Mouse (Mus musculus): ENCODE results near the gene Pard6a. TPM values are rescaled to one million over a fixed set of nuclear protein-coding genes. Genes with fewer than 3 reads are reported as not detected.

The Pard6a gene
- polyA plus RNA-seq (2021; fragmentation: Nextera tagmentation): 67.5 and 73.3 TPM in 2 replicates
- long read RNA-seq, experiment 1, transcript Pard6a-201 (3 exons, 1,265 nt): minor isoform, 19 of 99 reads
- long read RNA-seq, experiment 1, transcript Pard6a-206 (3 exons, 678 nt): minor isoform, 10 of 99 reads
- long read RNA-seq, experiment 1, transcript Pard6a-205 (3 exons, 1,261 nt): major isoform, 22 of 99 reads
- long read RNA-seq, experiment 1, transcript Pard6a-202 (3 exons, 1,273 nt): minor isoform, 5 of 99 reads
- long read RNA-seq, experiment 1, partial matches to known transcripts: 14 of 99 reads
- long read RNA-seq, experiment 1, other reads (novel, unspliced or antisense): 25 of 99 reads
- long read RNA-seq, experiment 2, transcript Pard6a-201 (3 exons, 1,265 nt): minor isoform, 36 of 151 reads
- long read RNA-seq, experiment 2, transcript Pard6a-204 (3 exons, 1,234 nt): minor isoform, 8 of 151 reads
- long read RNA-seq, experiment 2, transcript Pard6a-206 (3 exons, 678 nt): minor isoform, 8 of 151 reads
- long read RNA-seq, experiment 2, transcript Pard6a-205 (3 exons, 1,261 nt): major isoform, 41 of 151 reads
- long read RNA-seq, experiment 2, partial matches to known transcripts: 24 of 151 reads
- long read RNA-seq, experiment 2, other reads (novel, unspliced or antisense): 27 of 151 reads

GRCm38 (mm10) chr8:105700966-105701824 lies at the start of gene Pard6a, which contains the start of gene Acd:
Gene Pard6a, plus strand, starts transcription at chr8:105701148.
Gene Acd, minus strand, starts transcription at chr8:105701102.

GRCm38 (mm10) chr8:105685796-105686308 lies 15.1 kb upstream of the Pard6a start, which contains the start of gene Carmil2:
Gene Carmil2, plus strand, starts transcription at chr8:105686274.

GRCm38 (mm10) chr8:105707498-105708403 lies 6.8 kb downstream of the Pard6a start, which contains the start of the genes 4933405L10Rik and Enkd1:
Gene 4933405L10Rik, plus strand, starts transcription at chr8:105707655.
Gene Enkd1, minus strand, starts transcription at chr8:105708210.

Other genes with a start within 250 kb of the Pard6a start
- 45.8 and 47.2 TPM in 2 replicates for gene Tppp3, start 229.6 kb upstream of the Pard6a start, polyA plus RNA-seq (2021; fragmentation: Nextera tagmentation)
- gene Zdhhc1, start 204.2 kb upstream of the Pard6a start, polyA plus RNA-seq (2021; fragmentation: Nextera tagmentation): 18.5 and 23.0 TPM in 2 replicates
- gene Hsd11b2, start 182.4 kb upstream of the Pard6a start, polyA plus RNA-seq (2021; fragmentation: Nextera tagmentation): not detected in 2 replicates
- gene Atp6v0d1, start 135.1 kb upstream of the Pard6a start, polyA plus RNA-seq (2021; fragmentation: Nextera tagmentation): 112 and 125 TPM in 2 replicates
- 44.1 and 57.0 TPM in 2 replicates for gene Ripor1, start 95.9 kb upstream of the Pard6a start, polyA plus RNA-seq (2021; fragmentation: Nextera tagmentation)
- 13.1 and 14.2 TPM in 2 replicates for gene Ctcf, start 64.6 kb upstream of the Pard6a start, polyA plus RNA-seq (2021; fragmentation: Nextera tagmentation)
- gene Agrp, start 63.8 kb upstream of the Pard6a start, polyA plus RNA-seq (2021; fragmentation: Nextera tagmentation): 0.40 and 0.55 TPM in 2 replicates
- gene Carmil2, start 14.9 kb upstream of the Pard6a start, polyA plus RNA-seq (2021; fragmentation: Nextera tagmentation): 20.9 and 32.8 TPM in 2 replicates
- 32.5 and 41.3 TPM in 2 replicates for gene Acd, start within 50 bp of the Pard6a start, polyA plus RNA-seq (2021; fragmentation: Nextera tagmentation)
- gene 4933405L10Rik, start 6.5 kb downstream of the Pard6a start, polyA plus RNA-seq (2021; fragmentation: Nextera tagmentation): 0.18 and 0.19 TPM in 2 replicates
- 5.8 and 6.3 TPM in 2 replicates for gene Enkd1, start 7.1 kb downstream of the Pard6a start, polyA plus RNA-seq (2021; fragmentation: Nextera tagmentation)
- 18.4 and 20.8 TPM in 2 replicates for gene Gfod2, start 57.5 kb downstream of the Pard6a start, polyA plus RNA-seq (2021; fragmentation: Nextera tagmentation)
- gene Ranbp10, start 126.2 kb downstream of the Pard6a start, polyA plus RNA-seq (2021; fragmentation: Nextera tagmentation): 3.1 TPM in 2 replicates
- gene Tsnaxip1, start 126.6 kb downstream of the Pard6a start, polyA plus RNA-seq (2021; fragmentation: Nextera tagmentation): 0.36 and 0.59 TPM in 2 replicates
- gene Cenpt, start 152.1 kb downstream of the Pard6a start, polyA plus RNA-seq (2021; fragmentation: Nextera tagmentation): 10.9 and 12.0 TPM in 2 replicates
- gene Thap11, start 154.0 kb downstream of the Pard6a start, polyA plus RNA-seq (2021; fragmentation: Nextera tagmentation): 45.1 and 53.6 TPM in 2 replicates
- 144 and 150 TPM in 2 replicates for gene Nutf2, start 159.4 kb downstream of the Pard6a start, polyA plus RNA-seq (2021; fragmentation: Nextera tagmentation)
- 19.7 and 20.7 TPM in 2 replicates for gene Edc4, start 179.7 kb downstream of the Pard6a start, polyA plus RNA-seq (2021; fragmentation: Nextera tagmentation)
- gene Nrn1l, start 192.4 kb downstream of the Pard6a start, polyA plus RNA-seq (2021; fragmentation: Nextera tagmentation): 3.4 and 3.6 TPM in 2 replicates
- gene Pskh1, start 199.3 kb downstream of the Pard6a start, polyA plus RNA-seq (2021; fragmentation: Nextera tagmentation): 3.7 and 4.3 TPM in 2 replicates
- not detected in 2 replicates for gene Ctrl, start 232.7 kb downstream of the Pard6a start, polyA plus RNA-seq (2021; fragmentation: Nextera tagmentation)
- 132 and 140 TPM in 2 replicates for gene Psmb10, start 237.3 kb downstream of the Pard6a start, polyA plus RNA-seq (2021; fragmentation: Nextera tagmentation)
- 27.6 and 35.6 TPM in 2 replicates for gene Lcat, start 242.2 kb downstream of the Pard6a start, polyA plus RNA-seq (2021; fragmentation: Nextera tagmentation)

All from layer of hippocampus, adult 6 months (tissue).